Mouse (Mus musculus) spleen, postnatal 10 days (tissue): ENCODE results near the gene Sdf2.

Source experiments
- DNase-seq, 2 experiments: peaks; one replicate each; pipeline ENCODE4 v3.0.0; 2021 to 2022; ENCODE audit warnings: low spot score in 2 of 2

Sdf2 gene

GRCm38 (mm10) chr11:78245627-78246317 lies at the start of gene Sdf2, which contains the start of gene Supt6:
TSS of gene Sdf2 (plus strand) at chr11:78245746.
TSS of gene Supt6 (minus strand) at chr11:78245987.
- peak; percentile 93 to 94 for DNase-seq

- no peak for DNase-seq
Measured at GRCm38 (mm10) chr11:78202372-78202771, 43.2 kb upstream of the Sdf2 start.

- no peak for DNase-seq
Measured at GRCm38 (mm10) chr11:78204287-78204686, 41.3 kb upstream of the Sdf2 start.

- no peak for DNase-seq
Measured at GRCm38 (mm10) chr11:78205361-78206206, 40.0 kb upstream of the Sdf2 start.

- no peak for DNase-seq
Measured at GRCm38 (mm10) chr11:78207190-78207589, 38.4 kb upstream of the Sdf2 start.

GRCm38 (mm10) chr11:78209886-78210285 lies 35.7 kb upstream of the Sdf2 start:
- no peak for DNase-seq

GRCm38 (mm10) chr11:78210615-78211014 lies 34.9 kb upstream of the Sdf2 start:
- DNase-seq, result no peak

GRCm38 (mm10) chr11:78211513-78211912 lies 34.0 kb upstream of the Sdf2 start:
- DNase-seq, result no peak

- DNase-seq, result peak in 1 of 2 experiments; percentile 57
Measured at GRCm38 (mm10) chr11:78213086-78213817, 32.3 kb upstream of the Sdf2 start.

- no peak for DNase-seq
Measured at GRCm38 (mm10) chr11:78215709-78216317, 29.7 kb upstream of the Sdf2 start.

GRCm38 (mm10) chr11:78223586-78223985 lies 22.0 kb upstream of the Sdf2 start:
- no peak for DNase-seq

- DNase-seq, result no peak
Measured at GRCm38 (mm10) chr11:78231518-78231917, 14.0 kb upstream of the Sdf2 start.

- DNase-seq, result no peak
Measured at GRCm38 (mm10) chr11:78240193-78240857, 5.2 kb upstream of the Sdf2 start.

GRCm38 (mm10) chr11:78245261-78245626 lies 302 bp upstream of the Sdf2 start:
- DNase-seq, result no peak

- DNase-seq, result no peak
Measured at GRCm38 (mm10) chr11:78246318-78247011, 919 bp downstream of the Sdf2 start.

- no peak for DNase-seq
Measured at GRCm38 (mm10) chr11:78247012-78247348, 1.4 kb downstream of the Sdf2 start.

- DNase-seq, result peak in 1 of 2 experiments; percentile 10
Measured at GRCm38 (mm10) chr11:78247727-78248140, 2.2 kb downstream of the Sdf2 start.

GRCm38 (mm10) chr11:78256618-78257017 lies 11.1 kb downstream of the Sdf2 start:
- DNase-seq, result no peak

GRCm38 (mm10) chr11:78260489-78261258 lies 15.1 kb downstream of the Sdf2 start:
- no peak for DNase-seq
